Mouse (Mus musculus) midbrain, postnatal 0 days (tissue): Measurements from ENCODE around the gene Tmem60. TPM values are rescaled to one million over a fixed set of nuclear protein-coding genes. Genes with fewer than 3 reads are reported as not detected.

Experiments
- ATAC-seq: fragments of 200-750 bp; cut with Nextera tagmentation; 2 replicates; pipeline ENCODE4 v1.8.0; 2017; ENCODE audit warnings: moderate number of reproducible peaks, mild to moderate bottlenecking, moderate TSS enrichment, moderate library complexity; ENCODE audit not compliant: low FRiP score
- DNase-seq: peaks from one replicate; pipeline ENCODE4 v3.0.0-alpha.2; 2015; ENCODE audit warnings: low spot score
- H3K27ac ChIP-seq: fragments of 300-500 bp; sonication (generic); 2 replicates; pipeline ENCODE4 v1.5.1; 2014; ENCODE audit warnings: low read depth, mild to moderate bottlenecking, low read length, mixed read lengths
- H3K27me3 ChIP-seq: fragments of 300-500 bp; sonication (generic); 2 replicates; pipeline ENCODE4 v1.6.1; 2014; ENCODE audit warnings: low read length, control low read depth, mixed read lengths; ENCODE audit not compliant: insufficient read depth
- H3K36me3 ChIP-seq: fragments of 300-500 bp; sonication (generic); 2 replicates; pipeline ENCODE4 v1.6.1; 2014; ENCODE audit warnings: low read length, control low read depth, mixed read lengths; ENCODE audit not compliant: insufficient read depth
- H3K4me1 ChIP-seq: fragments of 300-500 bp; sonication (generic); 2 replicates; pipeline ENCODE4 v1.6.1; 2014; ENCODE audit warnings: mild to moderate bottlenecking, control low read depth, antibody characterized with exemption, low read length, mixed read lengths; ENCODE audit not compliant: insufficient read depth
- H3K4me2 ChIP-seq: fragments of 300-500 bp; sonication (generic); 2 replicates; pipeline ENCODE4 v1.6.1; 2014; ENCODE audit warnings: low read depth, mild to moderate bottlenecking, low read length, mixed read lengths; ENCODE audit not compliant: poor library complexity, severe bottlenecking
- H3K4me3 ChIP-seq: fragments of 300-500 bp; sonication (generic); 2 replicates; pipeline ENCODE4 v1.5.1; 2014; ENCODE audit warnings: low read depth, mild to moderate bottlenecking, low read length, moderate library complexity
- H3K9ac ChIP-seq: fragments of 300-500 bp; sonication (generic); replicated peaks from 2 replicates; pipeline ENCODE4 v1.6.1; 2014; ENCODE audit warnings: mild to moderate bottlenecking, low read length, moderate library complexity, mixed read lengths; ENCODE audit not compliant: poor library complexity, severe bottlenecking
- H3K9me3 ChIP-seq: fragments of 300-500 bp; sonication (generic); 2 replicates; pipeline ENCODE4 v1.6.1; 2016; ENCODE audit warnings: low read length, control low read depth
- CTCF ChIP-seq: IDR thresholded peaks from 2 replicates; pipeline ENCODE4 v1.5.1; 2016; ENCODE audit warnings: antibody characterized with exemption, mild to moderate bottlenecking
- WGBS: fragments of 180-500 bp; shearing (Covaris S2); extraction: QIAGEN DNeasy Blood & Tissue Kit; methylation state at CpG from one replicate; pipeline ENCODE4 v1.1.7; 2014; 5-methylcytosine and 5-hydroxymethylcytosine counted together
- polyA plus RNA-seq: library from polyadenylated mRNA; unstranded; fragments of >200 nt; fragmentation: Nextera tagmentation; extraction: Ambion mirVana; gene quantifications from 2 replicates; pipeline ENCODE4 v1.2.1, GENCODE M21; 2015
- total RNA-seq: library from RNA; depleted of rRNA; stranded (reverse); fragments of >200 nt; gene quantifications from 2 replicates; pipeline ENCODE4 v1.2.3, GENCODE M21; 2014

Gene Tmem60
- total and polyA plus RNA-seq, 2 experiments from 2014 or later = 14.1 to 70.7 TPM

GRCm38 (mm10) chr5:20855066-20855465 lies 26.9 kb upstream of the Tmem60 start:
- Histone ChIP-seq H3K4me2 (no peak overlapping the region), H3K36me3 (no peaks in the 10 kb centered on the region), H3K9me3 (no peaks in the 10 kb centered on the region), H3K9ac (no peak overlapping the region), H3K27me3 (no peaks in the 10 kb centered on the region), H3K4me3 (no peak overlapping the region), H3K27ac (no peak overlapping the region), H3K4me1 (no peaks in the 10 kb centered on the region)
- DNase-seq (no peak), ATAC-seq (no peak)
- 91% methylated on average over 4 of the region's 4 CpGs for WGBS
- TF ChIP-seq CTCF = no peak

GRCm38 (mm10) chr5:20858404-20858803 lies 23.6 kb upstream of the Tmem60 start:
- Histone ChIP-seq H3K27me3 (no peaks in the 10 kb centered on the region), H3K9me3 (no peaks in the 10 kb centered on the region), H3K4me3 (no peak overlapping the region), H3K36me3 (no peaks in the 10 kb centered on the region), H3K4me1 (no peaks in the 10 kb centered on the region), H3K27ac (no peak overlapping the region), H3K9ac (no peak overlapping the region), H3K4me2 (no peak overlapping the region)
- no peak for TF ChIP-seq CTCF
- DNase-seq (no peak), ATAC-seq (no peak)
- WGBS = 96% methylated on average over 2 of the region's 2 CpGs

- no peak overlapping the region for H3K27ac ChIP-seq
- no peak overlapping the region for H3K9ac ChIP-seq
- ATAC-seq (no peak), DNase-seq (no peak)
- H3K27me3 ChIP-seq = no peaks in the 10 kb centered on the region
- no peaks in the 10 kb centered on the region for H3K4me1 ChIP-seq
- TF ChIP-seq CTCF = no peak
- no peak overlapping the region for H3K4me3 ChIP-seq
- H3K9me3 ChIP-seq = no peaks in the 10 kb centered on the region
- H3K36me3 ChIP-seq = no peaks in the 10 kb centered on the region
- 95% methylated on average over 4 of the region's 4 CpGs for WGBS
- H3K4me2 ChIP-seq = no peak overlapping the region
These were observed 21.4 kb upstream of the Tmem60 start for GRCm38 (mm10) chr5:20860565-20860964.

- Histone ChIP-seq H3K27ac (no peak overlapping the region), H3K4me3 (no peak overlapping the region), H3K4me2 (no peak overlapping the region), H3K9ac (no peak overlapping the region), H3K4me1 (no peaks in the 10 kb centered on the region), H3K36me3 (no peaks in the 10 kb centered on the region), H3K27me3 (no peaks in the 10 kb centered on the region), H3K9me3 (no peaks in the 10 kb centered on the region)
- ATAC-seq (no peak), DNase-seq (no peak)
- 96% methylated on average over 2 of the region's 2 CpGs for WGBS
- TF ChIP-seq CTCF = no peak
These were observed 20.1 kb upstream of the Tmem60 start for GRCm38 (mm10) chr5:20861901-20862300.

- no peaks in the 10 kb centered on the region for H3K36me3 ChIP-seq
- no peaks in the 10 kb centered on the region for H3K9me3 ChIP-seq
- H3K4me3 ChIP-seq = no peak overlapping the region
- ATAC-seq = no peak
- DNase-seq = no peak
- 83% methylated on average over 4 of the region's 4 CpGs for WGBS
- no peak for TF ChIP-seq CTCF
- no peak overlapping the region for H3K9ac ChIP-seq
- H3K4me2 ChIP-seq = no peak overlapping the region
- no peak overlapping the region for H3K27ac ChIP-seq
- no peaks in the 10 kb centered on the region for H3K27me3 ChIP-seq
- no peaks in the 10 kb centered on the region for H3K4me1 ChIP-seq
These were observed 17.6 kb upstream of the Tmem60 start for GRCm38 (mm10) chr5:20864216-20864969.

- Histone ChIP-seq H3K27me3 (no peaks in the 10 kb centered on the region), H3K27ac (no peak overlapping the region), H3K4me1 (no peaks in the 10 kb centered on the region), H3K4me2 (no peak overlapping the region), H3K4me3 (no peak overlapping the region), H3K9me3 (no peaks in the 10 kb centered on the region), H3K9ac (no peak overlapping the region), H3K36me3 (no peaks in the 10 kb centered on the region)
- WGBS = 89% methylated on average over 2 of the region's 2 CpGs
- ATAC-seq (no peak), DNase-seq (no peak)
- TF ChIP-seq CTCF = no peak
These were observed 16.7 kb upstream of the Tmem60 start for GRCm38 (mm10) chr5:20865193-20865755.
